Mouse (Mus musculus) retina, postnatal 1 day (tissue): ENCODE data around the gene Rps3a1.

Experiments
- DNase-seq: peaks from one replicate; pipeline ENCODE4 v3.0.0-alpha.2; 2012

Rps3a1 gene

DNA sequence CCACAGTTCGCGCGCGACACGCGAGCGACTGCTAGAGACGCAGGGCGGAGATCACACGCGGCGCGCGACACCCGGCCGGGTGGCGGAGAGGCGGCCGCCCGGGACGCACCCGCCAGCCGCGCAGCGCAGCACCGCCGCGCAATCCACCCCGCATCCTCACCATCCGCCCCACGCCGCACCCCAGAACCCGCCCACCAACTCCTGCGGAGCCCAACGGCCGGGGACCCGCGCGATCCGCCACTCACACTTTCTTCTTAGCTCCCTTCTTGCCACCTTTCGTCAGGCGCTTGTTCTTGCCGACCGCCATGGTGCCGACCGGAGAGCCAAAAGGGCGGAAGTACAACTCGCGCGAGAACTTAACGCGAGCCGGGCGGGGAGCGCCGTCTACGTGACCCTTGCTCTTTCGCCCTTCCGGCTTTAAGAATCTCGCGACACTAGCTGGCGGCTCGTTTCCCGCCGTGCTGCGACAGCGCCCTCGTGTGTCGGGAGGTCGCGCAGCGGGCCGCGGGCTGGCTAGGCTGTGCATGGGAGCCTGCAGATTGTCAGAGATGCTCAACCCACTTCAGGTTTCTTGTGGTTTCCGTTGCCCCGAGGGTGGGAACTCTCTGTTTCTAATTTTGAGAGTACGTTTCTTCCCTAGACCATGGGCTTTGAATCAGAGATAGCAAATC is at the start of gene Rps3a1:
TSS of gene Rps3a1 (minus strand) at position 440 of the 671 bp plus-strand sequence.
- DNase-seq, result peak; percentile 99

DNA sequence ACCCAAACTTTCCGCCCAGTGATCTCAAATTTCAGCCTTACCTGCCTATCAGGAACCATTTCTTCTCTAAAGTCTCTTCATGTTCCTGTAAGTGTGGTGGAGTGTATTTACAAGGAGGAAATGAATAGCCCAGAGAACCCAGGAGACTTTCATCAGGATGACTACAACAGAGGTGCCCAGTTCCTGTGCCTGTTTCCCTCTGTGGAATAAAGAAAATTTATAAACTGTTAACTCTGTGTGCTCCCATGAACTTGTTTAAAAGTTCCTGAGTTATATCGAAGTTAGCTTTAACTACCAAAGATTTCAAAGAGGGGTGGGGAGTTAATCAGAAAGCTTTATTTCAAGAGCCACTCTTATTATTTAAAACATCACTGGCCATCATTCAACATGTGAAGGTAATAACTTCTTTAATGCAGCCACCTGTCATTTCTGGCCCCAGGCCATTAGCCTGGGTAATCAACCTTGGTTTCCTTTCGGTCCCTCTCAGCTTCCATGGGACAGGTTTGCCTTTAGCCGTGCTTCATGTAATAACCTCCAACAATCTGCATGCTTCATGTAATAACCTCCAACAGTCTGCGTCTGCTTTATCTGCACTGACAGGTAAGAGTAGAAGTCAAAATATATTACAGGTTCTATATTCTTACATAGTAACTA is 45.4 kb upstream of the Rps3a1 start:
- no peak for DNase-seq

- no peak for DNase-seq
Observed at GRCm38 (mm10) chr3:86184546-86184945, 42.0 kb upstream of the Rps3a1 start.

GRCm38 (mm10) chr3:86181107-86181506 is 38.6 kb upstream of the Rps3a1 start:
- DNase-seq, result no peak

- DNase-seq, result no peak
Observed at GRCm38 (mm10) chr3:86179714-86180113, 37.2 kb upstream of the Rps3a1 start.

DNA sequence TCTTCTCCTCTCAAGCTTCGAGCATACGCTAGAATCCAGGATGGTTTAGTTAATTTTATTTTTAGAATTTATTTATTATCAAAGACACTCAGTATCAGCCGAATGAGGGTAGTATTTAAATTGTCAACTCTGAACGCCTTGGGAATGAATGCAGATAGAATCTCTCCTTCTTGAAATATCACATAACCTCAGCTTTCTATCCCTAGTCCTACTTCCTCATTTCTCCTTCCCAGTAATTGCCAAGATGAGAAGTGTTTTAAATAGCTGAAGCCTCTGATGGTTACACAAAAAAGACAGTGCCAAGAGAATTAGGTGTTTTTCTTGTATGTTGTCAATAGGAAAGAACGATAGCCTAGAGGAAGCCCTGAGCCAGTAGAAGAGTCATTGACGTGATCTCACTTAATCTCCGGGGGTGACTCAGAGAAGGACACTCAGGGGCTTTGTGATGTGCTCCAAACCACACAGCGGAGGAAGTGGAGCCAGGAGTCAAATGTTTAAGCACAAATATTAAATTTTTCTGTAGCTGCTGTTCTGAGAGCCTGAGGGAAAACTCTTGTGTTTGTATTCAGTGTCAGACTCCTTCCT is 26.4 kb upstream of the Rps3a1 start:
- DNase-seq, result no peak

- no peak for DNase-seq
Observed at GRCm38 (mm10) chr3:86149521-86149920, 7.0 kb upstream of the Rps3a1 start.

DNA sequence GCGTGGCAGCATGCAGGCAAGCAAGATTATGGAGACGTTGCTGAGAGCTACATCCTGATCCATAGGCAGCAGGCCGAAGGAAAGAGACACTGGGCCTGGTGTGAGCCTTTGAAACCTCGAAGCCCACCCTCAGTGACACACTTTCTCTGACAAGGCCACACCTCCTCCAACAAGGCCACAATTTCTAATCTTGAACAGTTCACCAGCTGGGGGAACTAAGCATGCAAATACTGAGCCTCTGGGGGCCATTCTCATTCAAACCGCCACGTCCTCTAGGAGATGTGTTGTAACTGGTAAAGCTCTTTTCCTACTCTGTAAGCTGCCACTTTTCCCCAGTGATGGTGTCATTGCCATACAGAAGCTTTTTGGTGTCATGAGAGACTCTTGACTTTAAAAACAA is 6.6 kb upstream of the Rps3a1 start:
- DNase-seq, result no peak

GRCm38 (mm10) chr3:86143343-86143742 is 841 bp upstream of the Rps3a1 start:
- no peak for DNase-seq

DNA sequence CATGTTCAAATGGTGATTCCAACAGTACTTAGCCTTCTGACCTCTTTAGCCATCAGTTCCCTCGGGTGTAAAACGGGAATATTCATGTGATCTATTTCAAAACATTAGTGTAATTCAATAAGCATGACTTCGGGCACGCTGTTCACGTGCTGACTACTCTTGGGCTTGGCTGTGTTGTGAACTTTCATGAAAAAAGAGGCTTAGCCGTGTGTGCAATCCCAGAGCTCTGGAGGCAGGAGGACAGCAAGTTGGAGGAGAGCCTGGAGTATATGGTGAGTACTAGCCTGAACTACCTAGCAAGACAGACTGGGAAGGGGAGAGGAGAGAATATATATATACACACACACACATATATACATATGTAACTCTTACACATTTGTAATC is 424 bp upstream of the Rps3a1 start:
- no peak for DNase-seq

- no peak for DNase-seq
Observed at GRCm38 (mm10) chr3:86141886-86142262, 628 bp downstream of the Rps3a1 start.

- peak; percentile 27 for DNase-seq
Observed at GRCm38 (mm10) chr3:86141366-86141765, 1.1 kb downstream of the Rps3a1 start.

DNA sequence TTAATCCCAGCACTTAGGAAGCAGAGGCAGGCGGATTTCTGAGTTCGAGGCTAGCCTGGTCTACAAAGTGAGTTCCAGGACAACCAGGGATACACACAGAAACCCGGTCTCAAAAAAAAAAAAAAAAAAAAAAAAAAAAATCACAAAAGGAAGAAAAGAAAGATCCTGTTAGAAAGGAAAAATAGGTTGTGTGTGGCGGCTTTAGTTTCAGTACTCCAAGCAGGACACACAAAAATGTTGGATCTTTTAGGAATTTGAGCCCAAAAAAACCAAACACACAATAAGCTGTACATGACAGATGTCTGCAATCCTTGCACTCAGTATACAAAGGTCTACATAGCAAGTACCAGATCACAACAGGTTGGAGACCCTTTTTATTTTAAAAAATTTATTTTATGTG is 2.8 kb downstream of the Rps3a1 start:
- DNase-seq, result no peak

DNA sequence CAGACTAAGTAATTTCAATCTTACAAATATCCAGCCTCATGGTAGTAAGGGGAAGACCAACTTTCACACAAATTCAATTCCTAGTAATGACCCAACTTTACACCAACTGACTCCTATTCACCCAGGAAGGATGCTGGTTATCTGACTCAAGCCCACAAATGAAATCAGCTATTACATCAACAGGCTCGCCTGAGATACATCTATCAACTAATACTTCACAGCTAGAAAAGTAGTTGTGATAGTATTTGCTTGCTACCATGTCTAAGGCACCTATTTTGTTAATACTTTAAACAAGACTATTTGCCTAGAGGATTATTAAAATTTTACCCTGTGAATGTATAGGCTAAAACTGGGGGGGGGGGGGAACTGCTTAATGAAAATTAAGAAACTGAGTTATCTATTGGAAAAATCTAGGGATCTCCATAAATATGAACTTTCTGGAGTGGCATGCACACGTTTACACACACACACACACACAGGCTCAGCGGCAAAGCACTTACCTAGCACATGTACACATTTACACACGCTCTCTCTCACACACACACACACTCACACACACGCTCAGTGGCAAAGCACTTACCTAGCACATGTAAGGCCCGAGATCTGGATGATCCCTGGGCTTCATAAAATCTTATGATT is 5.4 kb downstream of the Rps3a1 start:
- DNase-seq, result no peak

- DNase-seq, result no peak
Observed at GRCm38 (mm10) chr3:86135886-86136563, 6.5 kb downstream of the Rps3a1 start.

DNA sequence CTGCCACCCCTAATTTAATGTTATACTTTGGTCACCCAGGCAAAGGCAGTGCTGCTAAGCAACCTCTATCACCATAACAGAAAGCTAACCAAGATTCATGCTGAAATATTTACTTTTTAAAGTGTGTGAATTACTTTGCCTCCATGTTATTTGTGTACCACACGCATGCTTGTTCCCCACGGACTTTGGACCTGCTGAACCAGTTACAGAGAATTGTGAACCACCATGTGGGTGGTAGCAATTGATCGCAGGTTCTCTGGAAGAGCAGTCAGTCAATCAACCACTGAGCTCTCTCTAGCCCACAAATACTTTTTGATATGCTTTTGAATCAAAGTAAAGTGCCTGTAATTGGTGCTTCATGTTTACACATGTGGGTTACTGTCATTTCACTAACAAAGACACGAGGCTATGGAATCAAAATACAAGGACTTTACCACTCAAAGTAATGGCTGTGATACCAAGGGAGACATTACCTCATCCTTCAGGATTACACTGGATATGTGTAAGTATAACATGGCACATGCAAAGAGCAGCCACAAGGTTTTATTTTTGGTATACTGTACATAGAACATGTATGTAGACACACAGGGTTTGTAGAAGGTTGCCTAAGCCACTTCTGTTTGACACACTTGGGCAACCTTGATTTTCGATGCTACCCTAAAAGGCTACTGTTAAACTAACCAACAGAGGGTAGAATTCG is 7.4 kb downstream of the Rps3a1 start:
- DNase-seq, result no peak

DNA sequence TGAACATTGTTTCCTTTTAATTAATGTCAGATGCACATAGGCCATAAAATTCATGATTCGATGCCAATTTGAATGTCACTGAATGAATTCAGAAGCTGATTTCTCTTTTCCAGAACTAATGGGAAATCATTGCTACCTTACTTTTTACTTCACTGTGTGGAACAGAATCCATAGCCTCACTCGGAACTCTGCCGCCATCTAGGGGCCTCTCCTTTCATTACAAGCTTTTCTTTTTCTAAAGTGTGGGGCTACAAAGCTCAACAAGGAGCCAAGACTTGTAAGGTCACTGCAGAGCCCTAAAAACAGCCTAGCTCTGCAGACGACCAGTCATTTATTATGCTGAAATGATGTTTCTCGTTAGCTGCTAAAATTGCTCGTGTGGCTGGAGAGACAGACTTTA is 12.7 kb downstream of the Rps3a1 start:
- peak; percentile 78 for DNase-seq

DNA sequence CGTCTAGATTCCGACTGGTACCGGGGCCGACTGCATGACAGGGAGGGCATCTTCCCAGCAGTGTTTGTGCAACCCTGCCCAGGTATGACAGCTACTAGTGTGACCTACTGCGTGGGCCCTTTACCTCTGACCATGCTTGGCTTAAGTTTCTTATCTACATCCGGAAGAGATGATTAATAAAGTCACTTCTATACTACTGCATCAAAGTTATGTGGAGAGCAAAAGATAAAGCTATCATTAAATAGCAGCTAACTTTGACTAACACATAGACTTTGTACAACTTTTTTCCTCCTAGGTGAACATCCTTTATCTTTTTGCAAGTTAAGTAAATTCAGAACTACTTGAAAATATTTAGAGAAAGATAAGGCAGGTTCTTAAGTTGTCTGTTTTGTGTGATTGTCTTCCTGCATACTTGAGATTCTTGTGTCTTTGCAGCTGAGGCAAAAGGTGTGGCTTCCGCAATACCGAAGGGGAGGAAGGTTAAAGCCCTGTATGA is 19.2 kb downstream of the Rps3a1 start:
- DNase-seq, result no peak

DNA sequence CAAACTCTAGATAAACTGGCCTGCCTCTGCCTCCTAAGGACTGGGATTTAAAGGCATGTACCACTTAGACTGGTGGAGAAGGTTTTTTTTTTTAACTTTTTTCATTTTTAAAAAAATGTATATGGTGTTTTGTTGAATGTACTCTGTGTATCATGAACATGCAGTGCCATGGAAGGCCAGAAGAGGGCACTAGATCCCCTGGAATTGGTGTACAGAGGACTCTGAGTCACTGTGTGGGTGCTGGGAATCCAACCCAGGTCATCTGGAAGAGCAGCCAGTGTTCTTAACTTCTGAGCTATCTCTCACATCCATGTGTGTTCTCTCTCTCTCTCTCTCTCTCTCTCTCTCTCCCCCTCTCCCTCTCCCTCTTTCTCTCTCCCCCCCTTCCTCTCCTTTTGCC is 20.3 kb downstream of the Rps3a1 start:
- DNase-seq, result no peak

DNA sequence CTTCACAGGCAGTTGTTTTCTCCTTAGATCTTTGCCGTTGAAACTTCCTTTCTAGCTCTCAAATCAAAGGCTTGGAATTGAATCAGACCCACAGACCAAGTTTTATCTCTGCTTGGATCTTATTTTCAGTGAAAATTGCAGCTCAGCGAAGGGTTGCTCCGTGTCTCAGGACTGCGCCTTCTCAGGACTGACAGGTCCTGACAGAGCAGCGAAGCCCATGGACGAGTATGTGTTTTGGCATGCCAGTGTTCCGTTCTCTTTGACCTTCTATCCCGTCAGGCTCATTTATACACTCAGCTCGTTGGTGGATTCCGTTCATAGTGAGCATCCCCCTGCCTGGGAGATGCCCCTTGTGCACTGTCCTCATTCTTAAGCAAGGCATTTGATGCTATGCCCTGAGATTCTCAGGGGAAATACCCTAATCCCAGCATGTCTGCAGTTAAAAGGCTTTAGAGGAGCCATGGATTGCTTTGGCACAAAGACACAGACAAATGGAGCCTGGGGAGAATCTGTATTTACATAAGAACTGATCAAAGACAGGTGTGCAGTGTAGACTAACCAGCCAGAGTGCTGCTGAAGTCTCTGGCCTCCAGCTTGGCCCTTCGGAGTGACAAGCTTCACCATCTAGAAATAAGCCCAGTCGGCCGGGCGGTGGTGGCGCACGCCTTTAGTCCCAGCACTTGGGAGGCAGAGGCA is 23.1 kb downstream of the Rps3a1 start:
- DNase-seq, result no peak

GRCm38 (mm10) chr3:86116951-86117350 is 25.6 kb downstream of the Rps3a1 start:
- DNase-seq, result no peak
